Mouse (Mus musculus) megakaryocyte, embryonic 14.5 days (primary cell): Measurements from ENCODE around the gene Ifrd1.

Experiments used
- FLI1 ChIP-seq: IDR thresholded peaks from 2 replicates; pipeline ENCODE4 v1.6.1; 2012; ENCODE audit warnings: low read length, inconsistent platforms, mixed read lengths
- GATA1 ChIP-seq: IDR thresholded peaks from 3 replicates; pipeline ENCODE4 v1.6.1; 2012; ENCODE audit warnings: mixed read lengths, low read length, inconsistent platforms, borderline replicate concordance

DNA sequence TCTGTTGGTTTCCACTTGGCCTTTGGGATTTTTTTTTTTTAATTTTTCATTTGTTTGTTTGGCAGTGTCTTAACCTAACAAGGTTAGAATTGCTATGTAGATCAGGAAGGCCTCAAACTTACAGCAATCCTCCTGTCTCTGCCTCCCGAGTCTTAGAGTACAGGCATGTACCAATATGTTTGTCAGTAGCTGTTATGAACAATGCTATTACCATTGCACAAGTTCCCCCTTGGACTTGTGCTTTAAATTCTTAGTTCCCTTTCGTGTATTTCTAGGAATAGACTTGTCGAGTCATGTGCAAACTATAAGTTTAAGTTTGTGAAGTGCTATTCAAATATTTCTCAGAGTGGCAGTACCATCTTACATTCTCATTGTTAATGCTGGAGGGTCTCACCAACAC is 29.3 kb upstream of the Ifrd1 start:
- TF ChIP-seq GATA1 (no peak), FLI1 (no peak)
